Mouse (Mus musculus): ENCODE measurements around the gene Atcay.

GRCm38 (mm10) chr10:81277676-81278075 lies 47.0 kb upstream of the Atcay start:
- TF ChIP-seq UBTF (IDR thresholded peaks at IDR 0.05; ENCODE audit: low read depth, low read length) (no peak), ZKSCAN1 (IDR thresholded peaks at IDR 0.05; ENCODE audit: borderline replicate concordance, low read depth, low read length) (no peak), RCOR1 (conservative IDR thresholded peaks at IDR 0.05; ENCODE audit: low read depth, low read length) (no peak), KAT2A (IDR thresholded peaks at IDR 0.05; ENCODE audit: insufficient replicate concordance, low read length) (no peak), ZC3H11A (IDR thresholded peaks at IDR 0.05; ENCODE audit: low read depth, low read length) (no peak), PAX5 (IDR thresholded peaks at IDR 0.05; ENCODE audit: low read length) (no peak)

Data from CH12.LX (cell line).